ENCODE assay signal across 8 mouse cellular contexts in genomic region chr8:81062566-81062965, GRCm38 (mm10).
"Had no signal": no experiment of that assay in that cellular context is flagged by ENCODE, and none has a peak within 500 bp of the region (broad histone marks: within the 10 kb centered on the region; RNA-seq: fewer than 3 reads in every experiment).

No protein-coding gene starts in this region.

- H3K27ac ChIP-seq: kidney, postnatal 0 days; limb, embryonic 13.5 days; liver, embryonic 14.5 days; midbrain, embryonic 12.5 days had no signal

- H3K9me3 ChIP-seq: limb, embryonic 13.5 days; midbrain, embryonic 12.5 days had no signal

- H3K4me2 ChIP-seq: limb, embryonic 13.5 days; midbrain, embryonic 12.5 days had no signal

- H3K4me3 ChIP-seq: limb, embryonic 13.5 days; midbrain, embryonic 12.5 days had no signal

- ATAC-seq: intestine, postnatal 0 days had no signal

- H3K9ac ChIP-seq: limb, embryonic 13.5 days; liver, embryonic 14.5 days; midbrain, embryonic 12.5 days had no signal

- H3K27me3 ChIP-seq: limb, embryonic 13.5 days; megakaryocyte, embryonic 14.5 days; midbrain, embryonic 12.5 days had no signal

- DNase-seq: right cerebral cortex, postnatal 25 days; thymus, postnatal 25 days had no signal

- H3K36me3 ChIP-seq: limb, embryonic 13.5 days; midbrain, embryonic 12.5 days had no signal

- H3K4me1 ChIP-seq: limb, embryonic 13.5 days; midbrain, embryonic 12.5 days had no signal
